Mouse (Mus musculus) c-Kit-positive CD71-negative TER-119-negative erythroid progenitor cells, embryonic 14.5 days (primary cell): ENCODE measurements around the gene Crtc2.

ENCODE experiments used
- DNase-seq: peaks from one replicate; pipeline ENCODE4 v3.0.0-alpha.2; 2013; ENCODE audit warnings: low read depth

Crtc2 gene

GRCm38 (mm10) chr3:90253653-90254418, at the start of gene Crtc2:
Gene Crtc2, plus strand, starts transcription at chr3:90254163.
- peak; percentile 85 for DNase-seq

DNA sequence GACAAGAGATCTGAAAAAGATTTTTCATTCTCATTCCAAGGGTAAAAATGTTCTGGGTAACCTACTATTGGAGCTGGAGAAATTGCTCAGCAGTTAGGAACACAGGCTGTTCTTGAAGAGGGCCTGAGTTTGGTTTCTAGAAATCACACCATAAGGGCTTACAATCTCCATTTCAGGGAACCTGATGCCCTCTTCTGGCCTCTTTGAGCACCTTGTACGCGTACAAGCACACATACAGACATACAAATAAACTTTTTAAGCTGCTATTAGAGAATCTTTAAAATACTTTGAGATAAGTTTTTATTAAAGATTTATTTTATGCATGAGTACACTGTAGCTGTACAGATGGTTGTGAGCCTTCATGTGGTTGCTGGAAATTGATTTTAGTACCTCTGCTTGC, 49.4 kb upstream of the Crtc2 start:
- DNase-seq: no peak

DNA sequence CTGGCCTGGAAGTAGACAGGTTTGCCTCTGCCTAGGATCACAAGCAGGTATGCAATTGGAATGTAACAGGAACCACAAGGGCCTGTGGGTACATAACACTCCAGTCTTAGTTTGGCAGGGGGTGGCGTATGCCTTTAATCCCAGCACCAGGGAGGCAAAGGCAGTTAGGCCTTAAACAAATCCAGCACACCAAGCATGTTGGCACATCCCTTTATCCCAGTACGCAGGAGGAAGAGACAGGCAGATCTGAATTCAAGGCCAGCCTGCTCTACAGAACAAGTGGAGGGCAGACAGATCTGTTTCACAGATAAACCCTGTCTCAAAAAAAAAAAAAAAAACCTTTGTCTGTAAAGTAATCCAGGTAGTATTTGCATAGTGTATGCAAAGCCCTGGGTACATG, 45.3 kb upstream of the Crtc2 start:
- no peak for DNase-seq

- no peak for DNase-seq
Observed at GRCm38 (mm10) chr3:90209908-90210566, 43.9 kb upstream of the Crtc2 start.

DNA sequence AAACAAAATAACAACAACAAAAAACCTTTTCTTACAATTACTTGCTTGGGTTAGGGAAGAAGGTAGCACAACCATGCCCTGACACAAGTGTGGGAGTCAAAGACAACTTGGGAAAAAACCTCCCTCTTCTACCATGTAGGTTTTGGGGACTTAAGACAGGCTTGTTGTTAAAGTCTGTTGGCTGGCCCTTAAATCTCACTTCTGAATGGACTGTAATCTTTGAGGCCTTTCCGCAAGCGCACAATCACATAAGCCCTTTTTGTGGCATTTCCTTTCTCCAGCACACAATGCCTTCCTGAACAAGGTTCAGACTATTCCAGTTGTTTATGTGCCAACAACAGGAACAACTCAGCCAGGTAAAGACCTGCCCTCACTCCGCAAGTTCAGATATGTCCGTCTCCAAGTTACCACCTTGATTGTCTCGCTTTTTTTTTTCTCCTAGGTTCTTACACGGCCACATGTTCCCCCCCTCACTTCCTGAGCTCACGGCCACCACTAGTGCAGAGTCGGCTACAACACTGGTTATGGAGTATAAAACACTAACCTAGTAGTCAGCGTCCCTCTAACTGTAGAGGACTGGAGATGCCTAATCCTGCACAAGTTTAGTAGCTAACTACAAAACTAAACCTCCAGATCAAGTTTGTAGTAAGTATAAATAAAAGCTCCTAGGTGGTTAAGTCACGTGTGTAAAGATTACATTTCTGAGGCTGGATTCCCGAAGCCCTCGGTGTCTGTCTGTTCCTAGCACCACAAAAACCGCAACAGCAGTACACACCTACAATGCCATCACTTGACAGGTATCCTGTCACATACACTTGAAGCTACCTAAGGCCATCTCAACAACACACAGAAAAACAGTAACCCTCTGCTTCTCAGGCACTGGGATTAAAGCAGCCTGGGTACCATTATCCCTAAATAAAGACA, 42.2 kb upstream of the Crtc2 start:
- DNase-seq: no peak

GRCm38 (mm10) chr3:90212723-90213122, 41.2 kb upstream of the Crtc2 start:
- DNase-seq: no peak

DNA sequence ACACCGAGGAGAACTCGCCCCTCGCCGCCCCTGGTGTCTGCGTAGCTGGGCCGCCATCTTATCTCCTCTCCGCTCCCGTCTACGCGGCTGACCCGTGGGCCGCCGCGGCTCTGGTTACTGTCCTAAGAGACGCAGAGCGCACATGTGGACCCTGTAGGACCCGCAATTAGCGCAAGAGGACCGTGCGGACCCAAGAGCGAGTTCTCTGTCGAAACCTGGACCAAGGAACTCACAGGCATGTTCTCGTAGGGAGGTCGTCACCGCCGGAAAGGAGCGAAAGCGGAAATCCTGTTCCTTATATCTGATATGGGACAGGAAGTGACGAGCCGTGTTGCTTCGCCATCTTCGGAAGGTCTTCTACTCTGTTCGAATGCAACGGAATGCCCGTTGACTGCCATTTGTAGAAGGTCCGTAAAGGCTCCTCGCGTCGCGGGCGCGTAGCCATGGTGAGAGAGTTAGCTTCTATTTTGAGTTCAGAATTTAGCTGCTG, 40.5 kb upstream of the Crtc2 start, which contains the start of the genes Rps27 and Rab13:
TSS of gene Rps27 (minus strand) at position 275 of the 490 bp plus-strand sequence.
TSS of gene Rab13 (plus strand) at position 319 of the 490 bp plus-strand sequence.
- peak; percentile 90 for DNase-seq

DNA sequence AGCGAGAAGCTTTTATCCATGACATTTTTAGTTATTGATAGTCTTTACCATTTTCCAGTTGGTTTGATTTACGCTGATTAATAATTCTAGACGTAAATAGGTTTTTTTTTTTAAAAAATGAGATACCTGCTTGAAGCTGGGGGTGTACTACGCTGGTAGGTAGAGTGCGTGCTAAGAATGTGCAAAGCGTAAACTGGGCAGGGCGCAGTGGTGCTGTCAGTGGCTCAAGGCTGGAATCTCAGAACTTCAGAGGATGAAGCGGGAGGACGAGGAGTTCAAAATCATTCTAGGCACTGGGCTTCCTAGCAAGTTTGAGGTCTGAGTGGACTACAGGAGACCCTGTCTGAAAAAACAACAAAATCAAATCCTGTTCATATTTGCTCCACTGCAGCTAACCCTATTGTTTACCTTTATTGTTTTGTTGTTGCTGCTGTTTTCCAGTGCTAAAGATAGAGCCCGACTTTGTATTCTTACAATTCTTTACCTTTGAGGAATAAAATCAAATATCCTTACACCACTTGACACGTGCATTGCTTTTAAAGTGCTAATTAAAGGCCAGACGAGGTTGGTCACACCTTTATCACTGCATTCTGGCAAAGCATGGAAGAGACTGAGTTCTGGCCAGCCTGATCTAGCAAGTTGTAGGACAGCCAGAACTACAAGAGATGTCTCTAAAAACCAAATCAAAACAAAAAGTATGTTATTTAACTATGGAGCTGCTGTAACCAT, 39.8 kb upstream of the Crtc2 start:
- no peak for DNase-seq

DNA sequence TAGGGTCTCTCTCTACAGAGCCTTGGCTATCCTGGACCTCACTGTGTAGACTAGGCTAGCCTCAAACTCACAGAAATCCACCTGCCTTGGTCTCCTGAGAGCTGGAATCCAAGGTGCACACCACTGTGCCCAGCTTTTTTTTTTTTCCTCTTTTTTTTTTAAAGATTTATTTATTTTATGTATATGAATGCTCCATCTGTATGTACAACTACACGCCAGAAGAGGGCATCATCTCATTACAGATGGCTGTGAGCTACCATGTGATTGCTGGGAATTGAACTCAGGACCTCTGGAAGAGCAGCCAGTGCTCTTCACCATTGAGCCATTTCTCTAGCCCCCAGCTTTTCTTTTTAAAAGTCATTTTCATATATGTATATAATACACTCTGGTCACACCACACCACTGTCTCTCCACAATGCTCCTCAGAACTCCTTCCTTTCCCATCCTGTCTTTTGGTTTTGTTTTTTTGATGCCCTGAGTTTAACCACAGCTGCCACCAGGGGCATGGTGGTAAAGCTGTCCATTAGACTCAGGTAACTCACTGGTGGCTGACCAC, 38.1 kb upstream of the Crtc2 start:
- no peak for DNase-seq

- peak; percentile 54 for DNase-seq
Observed at GRCm38 (mm10) chr3:90220088-90220487, 33.9 kb upstream of the Crtc2 start.

- DNase-seq: no peak
Observed at GRCm38 (mm10) chr3:90220531-90220951, 33.4 kb upstream of the Crtc2 start.

- no peak for DNase-seq
Observed at GRCm38 (mm10) chr3:90221123-90221522, 32.8 kb upstream of the Crtc2 start.

GRCm38 (mm10) chr3:90222455-90222854, 31.5 kb upstream of the Crtc2 start:
- no peak for DNase-seq

DNA sequence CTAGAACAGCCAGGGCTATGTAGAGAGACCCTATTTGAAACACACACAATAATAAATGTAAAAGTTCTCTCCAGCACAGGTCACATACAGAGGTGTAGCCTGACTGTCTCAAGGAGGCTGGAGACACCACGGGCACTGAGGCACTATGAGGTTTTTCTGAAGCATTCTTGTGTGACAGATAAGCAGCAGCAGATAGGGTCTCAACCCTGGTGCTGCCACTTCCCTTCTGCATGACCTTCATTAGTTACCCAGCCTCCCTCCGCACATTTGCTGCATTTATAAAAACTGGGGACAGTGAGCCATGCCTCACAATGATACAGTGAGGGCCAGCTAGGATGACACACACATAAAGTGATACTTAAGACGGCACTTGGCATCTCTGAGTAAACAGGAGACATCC, 31.0 kb upstream of the Crtc2 start:
- DNase-seq: no peak

- no peak for DNase-seq
Observed at GRCm38 (mm10) chr3:90224331-90224730, 29.6 kb upstream of the Crtc2 start.

DNA sequence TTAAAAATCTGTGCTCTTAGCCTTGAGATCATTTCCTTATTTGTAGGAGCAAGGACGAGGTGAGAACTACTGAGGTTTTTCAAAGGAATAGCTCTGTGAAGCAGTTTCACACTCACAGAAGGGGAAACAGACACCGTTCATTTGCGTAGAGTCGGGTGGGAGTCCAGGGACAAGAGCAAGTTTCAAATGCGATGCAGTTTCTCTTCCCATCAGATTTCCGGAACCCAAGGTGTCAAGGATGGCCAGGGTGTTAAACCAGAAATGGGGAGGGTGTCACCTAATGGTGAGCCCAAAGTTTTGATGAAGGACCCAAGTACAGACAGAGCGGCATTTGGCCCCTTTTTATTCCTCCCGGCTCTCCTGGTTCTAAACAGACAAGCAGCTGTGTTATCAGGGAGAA, 22.9 kb upstream of the Crtc2 start:
- DNase-seq: no peak

DNA sequence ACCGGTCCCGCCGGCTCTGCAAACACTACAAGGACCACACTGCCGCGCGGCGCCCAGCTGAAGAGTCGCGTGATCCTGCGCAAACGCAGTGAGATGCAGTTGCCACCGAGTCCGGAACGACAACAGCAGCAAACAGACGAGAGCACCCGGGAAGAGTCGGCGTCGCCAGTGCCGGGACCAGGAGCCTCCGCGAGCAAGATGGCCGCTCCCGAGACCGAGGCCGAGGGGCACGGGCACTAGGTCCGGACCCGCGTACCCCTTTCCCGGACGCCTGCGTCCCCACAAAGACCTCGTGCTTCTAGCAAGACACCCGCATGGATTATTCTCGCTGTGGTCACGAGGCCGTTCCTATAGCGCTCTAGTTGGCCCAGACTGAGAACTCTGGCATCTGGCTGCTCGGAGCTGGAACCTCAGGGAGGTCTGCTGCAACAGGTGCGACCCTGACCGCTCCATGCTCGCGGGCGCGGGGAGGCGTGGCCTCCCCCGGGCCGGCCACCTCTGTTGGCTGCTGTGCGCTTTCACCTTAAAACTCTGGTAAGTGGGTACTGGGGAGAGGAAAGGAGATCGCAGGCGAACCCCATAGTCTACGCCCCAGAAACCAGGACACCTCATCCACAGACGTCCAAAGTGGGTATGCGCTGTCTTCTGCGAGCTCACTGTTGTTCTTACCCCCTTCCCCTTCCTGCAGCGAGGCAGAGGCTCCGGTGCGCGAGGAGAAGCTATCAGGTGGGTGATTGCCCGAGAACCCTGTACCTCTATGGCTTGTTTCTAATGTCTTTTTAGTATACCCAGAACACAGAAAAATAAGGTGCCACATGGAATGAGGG, 22.2 kb upstream of the Crtc2 start, which contains the start of gene Jtb:
TSS of gene Jtb (plus strand) at position 91 of the 827 bp plus-strand sequence.
- DNase-seq: peak; percentile 90

- no peak for DNase-seq
Observed at GRCm38 (mm10) chr3:90241251-90241650, 12.7 kb upstream of the Crtc2 start.

DNA sequence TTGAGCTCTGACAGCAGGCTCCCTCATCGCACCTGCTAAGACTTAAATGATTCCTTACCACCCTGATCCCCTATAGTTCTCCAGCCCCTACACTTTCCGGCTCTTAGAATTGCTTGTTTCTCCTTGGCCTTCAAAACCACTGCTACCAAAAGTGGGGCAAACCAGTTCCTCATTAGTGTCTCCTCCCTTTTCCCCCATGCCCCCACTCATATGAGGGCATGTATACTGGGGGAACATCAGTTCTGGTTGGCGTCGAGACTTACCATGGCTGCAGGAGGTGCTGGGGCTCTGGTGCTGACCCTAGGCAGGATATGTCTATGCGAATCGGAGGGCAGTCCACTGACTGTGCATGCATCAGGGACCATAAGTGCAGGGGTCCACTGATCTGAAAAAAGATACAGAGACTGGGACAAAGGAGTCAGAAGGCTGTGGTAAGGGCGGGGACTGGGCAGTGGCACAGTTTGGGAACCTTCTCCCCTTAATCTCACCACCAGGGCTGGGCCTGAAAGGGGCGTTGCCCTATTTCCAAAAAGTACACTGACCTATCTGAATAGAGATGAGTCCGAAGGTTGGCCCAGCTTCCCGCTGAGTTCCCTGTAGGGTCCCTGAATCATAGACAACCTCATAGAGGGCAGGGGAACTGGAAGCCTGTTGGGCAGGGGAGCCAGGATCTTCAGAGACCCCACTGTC, 12.1 kb upstream of the Crtc2 start:
- DNase-seq: no peak
